In the genomic region with DNA sequence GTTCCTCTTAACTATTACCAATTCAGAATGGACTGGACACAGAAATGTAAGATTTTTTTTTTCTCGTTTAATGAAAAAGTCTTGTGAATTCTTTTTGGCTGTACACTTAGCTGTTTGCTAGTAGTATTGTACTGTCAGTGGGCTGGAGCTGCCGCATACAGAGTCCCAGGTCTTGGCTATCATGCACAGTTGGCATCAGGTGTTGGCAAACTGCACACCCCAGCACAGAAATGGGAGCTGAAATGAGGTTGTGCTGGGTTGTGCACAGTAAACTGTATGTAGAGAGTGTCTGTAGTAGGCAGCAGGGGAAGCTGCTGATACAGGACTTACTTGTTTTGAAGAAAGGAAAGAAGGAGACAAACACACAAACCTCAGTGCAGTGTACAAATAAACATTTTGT, we compare ENCODE assay signal across 13 mouse cellular contexts.
"Had no signal": no experiment of that assay in that cellular context is flagged by ENCODE, and none has a peak within 500 bp of the region (broad histone marks: within the 10 kb centered on the region; RNA-seq: fewer than 3 reads in every experiment).

No protein-coding gene starts in this region.

- H3K4me3 ChIP-seq: left cerebral cortex, adult 2 months; limb, embryonic 15.5 days; liver, embryonic 12.5 days; midbrain, embryonic 15.5 days; neural tube, embryonic 13.5 days had no signal

- H3K27ac ChIP-seq: left cerebral cortex, adult 2 months; limb, embryonic 15.5 days; liver, embryonic 12.5 days; midbrain, embryonic 15.5 days; neural tube, embryonic 13.5 days had no signal

- DNase-seq: kidney, postnatal 10 days; kidney, postnatal 4 days; lung, embryonic 14.5 days; lung, postnatal 10 days; lung, postnatal 4 days; retina, postnatal 1 day; right cerebral cortex, postnatal 14 days; thymus, postnatal 36 days had no signal
